Mouse (Mus musculus) cortical plate, adult 2 months (tissue): ENCODE data around the gene Smim22.

ENCODE experiments used
- CTCF ChIP-seq: fragments of 200-500 bp; IDR thresholded peaks from 2 replicates; pipeline ENCODE4 v1.5.1; 2011; ENCODE audit warnings: mild to moderate bottlenecking, control low read depth, low read length; ENCODE audit not compliant: insufficient read depth; ENCODE audit errors: extremely low read depth
- POLR2A ChIP-seq: fragments of 200-500 bp; IDR thresholded peaks from 2 replicates; pipeline ENCODE4 v1.6.1; 2011; ENCODE audit warnings: mild to moderate bottlenecking, low read length, control low read depth; ENCODE audit not compliant: insufficient read depth; ENCODE audit errors: extremely low read depth

- TF ChIP-seq CTCF (no peak), POLR2A (no peak)
Observed at GRCm38 (mm10) chr16:5035591-5035990, 28.5 kb downstream of the Smim22 start.
